Mouse (Mus musculus) layer of hippocampus, adult 9-10 months (tissue): ENCODE results near the gene Ppp6r2.

ENCODE experiments used
- DNase-seq: peaks from one replicate; pipeline ENCODE4 v3.0.0; 2022; ENCODE audit warnings: low spot score

The Ppp6r2 gene

GRCm38 (mm10) chr15:89210915-89211715 is at the start of gene Ppp6r2:
Gene Ppp6r2 (plus strand): TSS chr15:89211553.
- DNase-seq, result peak; percentile 43

GRCm38 (mm10) chr15:89165478-89165877 is 45.9 kb upstream of the Ppp6r2 start:
- no peak for DNase-seq

GRCm38 (mm10) chr15:89168922-89169321 is 42.4 kb upstream of the Ppp6r2 start:
- no peak for DNase-seq

GRCm38 (mm10) chr15:89169431-89169830 is 41.9 kb upstream of the Ppp6r2 start:
- no peak for DNase-seq

- DNase-seq, result no peak
These were observed 41.3 kb upstream of the Ppp6r2 start for GRCm38 (mm10) chr15:89170102-89170501.

- DNase-seq, result no peak
These were observed 39.8 kb upstream of the Ppp6r2 start for GRCm38 (mm10) chr15:89171526-89172051.

GRCm38 (mm10) chr15:89172276-89172935 is 38.9 kb upstream of the Ppp6r2 start:
- DNase-seq, result no peak

GRCm38 (mm10) chr15:89173024-89173905 is 38.1 kb upstream of the Ppp6r2 start:
- no peak for DNase-seq

GRCm38 (mm10) chr15:89173906-89174214 is 37.5 kb upstream of the Ppp6r2 start:
- DNase-seq, result no peak

GRCm38 (mm10) chr15:89174889-89175339 is 36.4 kb upstream of the Ppp6r2 start:
- DNase-seq, result no peak

GRCm38 (mm10) chr15:89175411-89176155 is 35.8 kb upstream of the Ppp6r2 start:
- DNase-seq, result no peak

GRCm38 (mm10) chr15:89177121-89177520 is 34.2 kb upstream of the Ppp6r2 start:
- DNase-seq, result no peak

GRCm38 (mm10) chr15:89177576-89178259 is 33.6 kb upstream of the Ppp6r2 start:
- DNase-seq, result no peak

- no peak for DNase-seq
These were observed 33.0 kb upstream of the Ppp6r2 start for GRCm38 (mm10) chr15:89178260-89178860.

GRCm38 (mm10) chr15:89178954-89179629 is 32.3 kb upstream of the Ppp6r2 start:
- DNase-seq, result no peak

GRCm38 (mm10) chr15:89179630-89179964 is 31.8 kb upstream of the Ppp6r2 start:
- no peak for DNase-seq

- no peak for DNase-seq
These were observed 31.2 kb upstream of the Ppp6r2 start for GRCm38 (mm10) chr15:89180081-89180541.

GRCm38 (mm10) chr15:89180571-89181229 is 30.7 kb upstream of the Ppp6r2 start, which contains the start of gene Plxnb2:
Gene Plxnb2 (minus strand): TSS chr15:89180788.
- no peak for DNase-seq

- no peak for DNase-seq
These were observed 29.6 kb upstream of the Ppp6r2 start for GRCm38 (mm10) chr15:89181561-89182270.
